Mouse (Mus musculus): ENCODE results near the gene Sycp2.

The Sycp2 gene

GRCm38 (mm10) chr2:178303453-178304187, 103.9 kb downstream of the Sycp2 start:
- no peak for DNase-seq (ENCODE audit: low spot score in 2 of 2)

All from spleen, postnatal 10 days (tissue).